Mouse (Mus musculus) kidney, postnatal 0 days (tissue): ENCODE results near the gene Fiz1. TPM values are rescaled to one million over a fixed set of nuclear protein-coding genes. Genes with fewer than 3 reads are reported as not detected.

Experiments used
- ATAC-seq: fragments of 200-750 bp; cut with Nextera tagmentation; replicated peaks from 2 replicates; pipeline ENCODE4 v1.8.0; 2017; ENCODE audit warnings: low read depth, moderate number of reproducible peaks, moderate TSS enrichment, moderate library complexity; ENCODE audit not compliant: low FRiP score
- DNase-seq: peaks from one replicate; pipeline ENCODE4 v3.0.0-alpha.2; 2016; ENCODE audit warnings: low spot score
- H3K27ac ChIP-seq: fragments of 300-500 bp; sonication (generic); 2 replicates; pipeline ENCODE4 v1.5.1; 2014; ENCODE audit warnings: mild to moderate bottlenecking
- H3K27me3 ChIP-seq: fragments of 300-500 bp; sonication (generic); 2 replicates; pipeline ENCODE4 v1.6.1; 2014; ENCODE audit warnings: low read length, mixed read lengths; ENCODE audit not compliant: insufficient read depth
- H3K36me3 ChIP-seq: fragments of 300-500 bp; sonication (generic); 2 replicates; pipeline ENCODE4 v1.6.1; 2014; ENCODE audit warnings: low read length, mixed read lengths; ENCODE audit not compliant: insufficient read depth
- H3K4me1 ChIP-seq: fragments of 300-500 bp; sonication (generic); replicated peaks from 2 replicates; pipeline ENCODE4 v1.6.1; 2014; ENCODE audit warnings: antibody characterized with exemption, low read length, mixed read lengths; ENCODE audit not compliant: insufficient read depth
- H3K4me2 ChIP-seq: fragments of 300-500 bp; sonication (generic); 2 replicates; pipeline ENCODE4 v1.6.1; 2014; ENCODE audit warnings: mild to moderate bottlenecking, low read length, moderate library complexity, mixed read lengths
- H3K4me3 ChIP-seq: fragments of 300-500 bp; sonication (generic); replicated peaks from 2 replicates; pipeline ENCODE4 v1.5.1; 2014; ENCODE audit warnings: low read depth, low read length
- H3K9ac ChIP-seq: fragments of 300-500 bp; sonication (generic); 2 replicates; pipeline ENCODE4 v1.6.1; 2014; ENCODE audit warnings: low read depth, low read length
- H3K9me3 ChIP-seq: fragments of 300-500 bp; sonication (generic); replicated peaks from 2 replicates; pipeline ENCODE4 v1.6.1; 2016; ENCODE audit warnings: low read length, inconsistent platforms, mixed read lengths
- CTCF ChIP-seq: IDR thresholded peaks from 2 replicates; pipeline ENCODE4 v1.5.1; 2016; ENCODE audit warnings: antibody characterized with exemption, low read depth, mild to moderate bottlenecking, moderate library complexity
- WGBS: fragments of 180-500 bp; shearing (Covaris S2); extraction: QIAGEN DNeasy Blood & Tissue Kit; methylation state at CpG from one replicate; pipeline ENCODE4 v1.1.7; 2014; 5-methylcytosine and 5-hydroxymethylcytosine counted together
- polyA plus RNA-seq: library from polyadenylated mRNA; unstranded; fragments of >200 nt; fragmentation: Nextera tagmentation; extraction: Ambion mirVana; gene quantifications from 2 replicates; pipeline ENCODE4 v1.2.1, GENCODE M21; 2015

Gene Fiz1
- polyA plus RNA-seq, 1 experiment from 2014 or later, result 31.8 TPM

- DNase-seq, result peak; percentile 6
- no peak for ATAC-seq
- no peak overlapping the region for H3K27ac ChIP-seq
- WGBS, result 54% methylated on average over 6 of the region's 8 CpGs
- TF ChIP-seq CTCF, result no peak
- H3K36me3 ChIP-seq, result peaks cover 17% of the 10 kb centered on the region
- peak overlapping the region; percentile 87; the same call in 1 of the 2 replicates for H3K4me3 ChIP-seq
- H3K4me1 ChIP-seq, result peaks cover 5% of the 10 kb centered on the region
- H3K9me3 ChIP-seq, result no peaks in the 10 kb centered on the region; the same call in 1 of the 2 replicates
- H3K9ac ChIP-seq, result 0 out of 2 replicates have a peak overlapping the region, but pooled peaks have one; percentile 92
- H3K27me3 ChIP-seq, result no peaks in the 10 kb centered on the region
- peak overlapping the region; percentile 92 for H3K4me2 ChIP-seq
These were observed 17.6 kb downstream of the Fiz1 start for GRCm38 (mm10) chr7:4996934-4997333.

GRCm38 (mm10) chr7:4996003-4996895 lies 18.2 kb downstream of the Fiz1 start, which contains the start of gene Zfp579:
Gene Zfp579, minus strand, starts transcription at chr7:4996158.
- H3K9me3 ChIP-seq, result no peaks in the 10 kb centered on the region; the same call in 1 of the 2 replicates
- H3K27me3 ChIP-seq, result no peaks in the 10 kb centered on the region
- 5% methylated on average over 23 of the region's 26 CpGs for WGBS
- H3K9ac ChIP-seq, result peak within 1 kb of the TSS; percentile 92
- peak within 1 kb of the TSS; percentile 73 for H3K27ac ChIP-seq
- H3K4me2 ChIP-seq, result peak within 1 kb of the TSS; percentile 92
- H3K4me3 ChIP-seq, result peak within 1 kb of the TSS; percentile 87
- peak; percentile 92 for DNase-seq
- peak; percentile 86 for ATAC-seq
- H3K36me3 ChIP-seq, result peaks cover 17% of the 10 kb centered on the region
- 0 out of 2 replicates have a peak, but pooled peaks have one; percentile 4 for TF ChIP-seq CTCF
- peaks cover 5% of the 10 kb centered on the region for H3K4me1 ChIP-seq

- H3K4me3 ChIP-seq, result peak overlapping the region; percentile 87
- H3K9ac ChIP-seq, result peak overlapping the region; percentile 92
- peaks cover 5% of the 10 kb centered on the region for H3K4me1 ChIP-seq
- no peaks in the 10 kb centered on the region; the same call in 1 of the 2 replicates for H3K9me3 ChIP-seq
- no peaks in the 10 kb centered on the region for H3K27me3 ChIP-seq
- peak overlapping the region; percentile 92 for H3K4me2 ChIP-seq
- ATAC-seq (no peak; the same call in none of the 2 replicates), DNase-seq (no peak)
- TF ChIP-seq CTCF, result no peak
- peaks cover 17% of the 10 kb centered on the region for H3K36me3 ChIP-seq
- WGBS, result 5% methylated on average over 18 of the region's 19 CpGs
- H3K27ac ChIP-seq, result peak overlapping the region; percentile 70
These were observed 19.1 kb downstream of the Fiz1 start for GRCm38 (mm10) chr7:4995268-4996002.

- Histone ChIP-seq H3K27ac (no peak overlapping the region), H3K36me3 (peaks cover 17% of the 10 kb centered on the region), H3K4me2 (peak overlapping the region; percentile 92; the same call in 1 of the 2 replicates), H3K27me3 (no peaks in the 10 kb centered on the region), H3K9me3 (no peaks in the 10 kb centered on the region; the same call in 1 of the 2 replicates), H3K4me3 (no peak overlapping the region), H3K4me1 (peaks cover 5% of the 10 kb centered on the region), H3K9ac (no peak overlapping the region)
- no peak for DNase-seq
- 58% methylated on average over 59 of the region's 59 CpGs for WGBS
- no peak for TF ChIP-seq CTCF
- no peak for ATAC-seq
These were observed 20.3 kb downstream of the Fiz1 start for GRCm38 (mm10) chr7:4993999-4994788.

- ATAC-seq (no peak), DNase-seq (no peak)
- no peak overlapping the region for H3K27ac ChIP-seq
- H3K4me1 ChIP-seq, result peaks cover 5% of the 10 kb centered on the region
- no peak overlapping the region for H3K4me3 ChIP-seq
- TF ChIP-seq CTCF, result no peak
- 56% methylated on average over 53 of the region's 55 CpGs for WGBS
- H3K27me3 ChIP-seq, result no peaks in the 10 kb centered on the region
- no peaks in the 10 kb centered on the region; the same call in 1 of the 2 replicates for H3K9me3 ChIP-seq
- no peak overlapping the region for H3K9ac ChIP-seq
- H3K4me2 ChIP-seq, result no peak overlapping the region
- peaks cover 17% of the 10 kb centered on the region for H3K36me3 ChIP-seq
These were observed 21.0 kb downstream of the Fiz1 start for GRCm38 (mm10) chr7:4993347-4993998.
